Mouse (Mus musculus) myocyte (in vitro differentiated cells): ENCODE data around the gene Lemd1. TPM values are rescaled to one million over a fixed set of nuclear protein-coding genes. Genes with fewer than 3 reads are reported as not detected.

ENCODE experiments used
- H3K27me3 ChIP-seq: one replicate; pipeline ENCODE4 v1.6.1; 2011; ENCODE audit not compliant: control insufficient read depth, insufficient read depth, insufficient read length
- H3K36me3 ChIP-seq: one replicate; pipeline ENCODE4 v1.6.1; 2011; ENCODE audit not compliant: control insufficient read depth, insufficient read depth
- H3K4me2 ChIP-seq: one replicate; pipeline ENCODE4 v1.6.1; 2011; ENCODE audit warnings: low read depth, control low read depth
- H3K4me3 ChIP-seq: one replicate; pipeline ENCODE4 v1.5.1; 2011; ENCODE audit warnings: mild to moderate bottlenecking, control low read depth, moderate library complexity
- H3K79me2 ChIP-seq: one replicate; pipeline ENCODE4 v1.6.1; 2011; ENCODE audit not compliant: control insufficient read depth, insufficient read depth
- H3ac ChIP-seq: one replicate; pipeline ENCODE4 v1.6.1; 2011; ENCODE audit not compliant: control insufficient read depth, insufficient read length
- CEBPB ChIP-seq: IDR thresholded peaks from 2 replicates; pipeline ENCODE4 v1.6.1; 2011; ENCODE audit warnings: mild to moderate bottlenecking, moderate library complexity; ENCODE audit not compliant: poor library complexity, insufficient read depth, severe bottlenecking
- E2F4 ChIP-seq: IDR thresholded peaks from one replicate; pipeline ENCODE4 v1.6.1; 2011; ENCODE audit warnings: mild to moderate bottlenecking, control low read depth, moderate library complexity; ENCODE audit not compliant: insufficient read depth
- MAX ChIP-seq: IDR thresholded peaks from one replicate; pipeline ENCODE4 v1.6.1; 2011; ENCODE audit warnings: low read depth, mild to moderate bottlenecking, control low read depth
- MYOD1 ChIP-seq, 3 experiments: IDR thresholded peaks; one replicate each; pipeline ENCODE4 v1.6.1; 2011; ENCODE audit warnings: control low read depth in 2 of 3, low read depth in 2 of 3, mild to moderate bottlenecking in 2 of 3, moderate library complexity in 1 of 3; ENCODE audit not compliant: insufficient read length in 2 of 3, control insufficient read depth in 1 of 3
- MYOG ChIP-seq, 3 experiments: IDR thresholded peaks; one replicate each; pipeline ENCODE4 v1.6.1; 2011; ENCODE audit warnings: control low read depth in 2 of 3, low read depth in 2 of 3, mild to moderate bottlenecking in 2 of 3; ENCODE audit not compliant: insufficient read length in 2 of 3, control insufficient read depth in 1 of 3, insufficient read depth in 1 of 3
- POLR2A ChIP-seq: IDR thresholded peaks from one replicate; pipeline ENCODE4 v1.6.1; 2011; ENCODE audit warnings: low read depth, mild to moderate bottlenecking, control low read depth, moderate library complexity; ENCODE audit not compliant: insufficient read length
- POLR2AphosphoS2 ChIP-seq: IDR thresholded peaks from one replicate; pipeline ENCODE4 v1.6.1; 2011; ENCODE audit warnings: low read depth, control low read depth; ENCODE audit not compliant: insufficient read length
- REST ChIP-seq: IDR thresholded peaks from one replicate; pipeline ENCODE4 v1.6.1; 2011; ENCODE audit warnings: mild to moderate bottlenecking, control low read depth, moderate library complexity; ENCODE audit not compliant: insufficient read depth, insufficient read length
- SRF ChIP-seq: IDR thresholded peaks from one replicate; pipeline ENCODE4 v1.6.1; 2011; ENCODE audit warnings: low read depth; ENCODE audit not compliant: control insufficient read depth, insufficient read length
- TCF12 ChIP-seq: IDR thresholded peaks from one replicate; pipeline ENCODE4 v1.6.1; 2011; ENCODE audit warnings: mild to moderate bottlenecking, control low read depth; ENCODE audit not compliant: poor library complexity, insufficient read depth, severe bottlenecking
- TCF3 ChIP-seq: IDR thresholded peaks from one replicate; pipeline ENCODE4 v1.6.1; 2011; ENCODE audit warnings: low read depth, control low read depth; ENCODE audit not compliant: insufficient read length
- USF1 ChIP-seq: IDR thresholded peaks from one replicate; pipeline ENCODE4 v1.6.1; 2011; ENCODE audit warnings: low read depth, mild to moderate bottlenecking, control low read depth, moderate library complexity
- polyA plus RNA-seq: library from polyadenylated mRNA; unstranded; fragments of >200 nt; fragmentation: generic; extraction: Trizol; gene quantifications from one replicate; pipeline ENCODE4 v1.2.1, GENCODE M21; 2012; ENCODE audit warnings: missing spikeins

Gene Lemd1
- polyA plus RNA-seq, 1 experiment: 0.49 TPM

DNA sequence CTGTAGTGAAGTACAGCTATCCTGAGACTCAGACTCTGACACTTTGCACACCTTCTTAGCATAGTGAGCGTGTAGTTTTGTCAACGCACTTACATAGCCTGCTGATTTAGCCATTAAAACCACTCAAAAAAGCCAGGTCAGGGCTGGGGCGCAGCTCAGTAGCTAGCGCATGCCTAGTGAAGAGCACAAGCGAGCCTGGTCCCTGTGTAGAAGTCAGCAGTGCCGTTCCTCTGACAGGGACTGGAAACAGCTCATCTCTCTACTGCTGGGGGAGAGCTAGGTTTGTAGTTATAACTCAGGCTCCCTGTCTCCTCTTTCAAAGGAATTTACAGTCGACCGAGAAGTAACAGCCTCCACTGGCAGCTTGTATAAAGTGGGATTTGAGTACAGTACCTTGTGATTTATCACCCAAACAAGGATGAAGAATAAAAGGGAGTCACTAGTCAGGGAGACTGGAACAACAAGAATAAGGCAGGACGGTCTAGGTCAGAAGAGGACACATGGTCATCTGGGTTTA, 43.6 kb downstream of the Lemd1 start:
- TF ChIP-seq MAX (no peak), E2F4 (no peak), TCF3 (no peak), SRF (no peak), CEBPB (no peak), USF1 (no peak)
- no peak overlapping the region for H3ac ChIP-seq
- no peaks in the 10 kb centered on the region for H3K79me2 ChIP-seq
- H3K4me2 ChIP-seq: no peak overlapping the region
- no peaks in the 10 kb centered on the region for H3K36me3 ChIP-seq
- no peaks in the 10 kb centered on the region for H3K27me3 ChIP-seq
- no peak overlapping the region for H3K4me3 ChIP-seq

DNA sequence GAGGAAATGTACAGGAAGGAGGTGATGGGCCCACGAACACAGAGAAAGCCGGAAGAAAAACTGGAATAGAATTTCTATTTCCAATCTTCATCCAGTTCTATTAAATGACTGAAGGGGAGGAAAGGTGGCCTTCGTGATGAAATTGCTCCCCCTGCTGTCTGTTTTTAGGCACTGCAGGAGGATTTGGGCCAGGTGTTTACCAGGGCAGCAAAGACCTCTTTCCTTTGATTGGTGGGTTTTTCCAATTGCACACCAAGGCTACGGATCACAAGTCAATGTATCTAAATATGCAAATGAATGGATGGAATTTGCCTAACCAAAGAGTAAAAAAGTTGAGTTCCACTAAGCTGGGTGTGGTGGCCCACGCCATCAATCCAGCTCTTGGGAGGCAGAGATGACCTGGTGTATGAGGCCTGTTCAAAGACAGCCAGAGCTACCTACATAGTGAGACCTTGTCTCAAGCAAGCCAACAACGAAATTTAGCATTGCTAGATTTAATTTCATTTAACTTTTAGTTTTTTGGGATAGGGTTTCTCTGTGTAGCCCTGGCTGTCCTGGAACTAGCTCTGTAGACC, 46.4 kb downstream of the Lemd1 start:
- Histone ChIP-seq H3K36me3 (no peaks in the 10 kb centered on the region), H3K27me3 (no peaks in the 10 kb centered on the region), H3K4me2 (no peak overlapping the region), H3K79me2 (no peaks in the 10 kb centered on the region), H3K4me3 (no peak overlapping the region), H3ac (no peak overlapping the region)
- TF ChIP-seq TCF3 (no peak), TCF12 (no peak), POLR2AphosphoS2 (no peak), MYOG (IDR thresholded peaks at IDR 0.05; ENCODE audit: control insufficient read depth in 1 of 3, insufficient read depth in 1 of 3, insufficient read length in 2 of 3, low read depth in 2 of 3) (no peak), SRF (no peak), MYOD1 (IDR thresholded peaks at IDR 0.05; ENCODE audit: control insufficient read depth in 1 of 3, insufficient read length in 2 of 3, low read depth in 2 of 3) (no peak), USF1 (no peak), REST (no peak), E2F4 (no peak), CEBPB (no peak), POLR2A (no peak), MAX (no peak)

DNA sequence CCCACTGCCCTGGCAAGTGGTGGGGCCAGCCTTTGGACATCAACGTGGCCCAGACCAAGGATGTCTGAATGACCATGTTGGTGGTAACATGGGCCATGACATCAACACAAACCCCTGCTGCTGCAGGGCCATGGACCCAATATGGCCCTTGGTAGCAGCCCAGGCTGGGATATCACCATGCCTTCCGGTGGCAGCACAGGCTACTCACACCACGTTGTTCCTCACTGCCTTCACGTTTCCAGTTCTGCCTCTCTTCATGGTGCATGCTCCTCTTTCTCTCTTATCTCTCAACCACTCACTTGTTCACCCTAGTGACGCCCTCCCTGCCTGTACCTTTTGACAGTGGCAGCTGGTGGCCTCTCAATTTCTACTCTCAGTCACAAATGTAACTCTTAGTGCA, 53.8 kb downstream of the Lemd1 start:
- H3K27me3 ChIP-seq: no peaks in the 10 kb centered on the region
- no peak overlapping the region for H3K4me2 ChIP-seq
- no peaks in the 10 kb centered on the region for H3K79me2 ChIP-seq
- no peak overlapping the region for H3K4me3 ChIP-seq
- no peak overlapping the region for H3ac ChIP-seq
- H3K36me3 ChIP-seq: no peaks in the 10 kb centered on the region
- TF ChIP-seq TCF12: no peak
- no peak for TF ChIP-seq REST

DNA sequence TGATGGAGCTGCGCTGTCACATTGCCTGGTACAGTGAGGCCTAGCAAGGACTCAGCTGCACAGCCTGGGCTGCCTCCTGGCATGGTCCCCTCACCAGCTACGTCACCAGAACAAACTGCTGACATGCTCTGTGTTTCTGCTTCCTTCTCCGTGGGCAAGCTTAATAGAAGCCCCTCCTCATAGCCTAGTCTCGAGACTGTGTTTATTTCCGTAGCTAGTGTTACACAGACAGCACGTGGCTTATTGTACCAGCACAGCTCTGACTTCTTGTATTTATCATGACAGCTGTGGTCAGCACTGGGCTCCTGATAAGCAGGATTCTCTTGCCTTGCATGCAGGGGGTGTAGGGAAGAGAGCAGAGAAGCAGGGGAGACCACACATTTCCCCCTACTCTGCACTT, 54.9 kb downstream of the Lemd1 start:
- H3K27me3 ChIP-seq: no peaks in the 10 kb centered on the region
- no peak overlapping the region for H3ac ChIP-seq
- peak in 1 of 3 experiments; percentile 8 for TF ChIP-seq MYOD1 (IDR thresholded peaks at IDR 0.05; ENCODE audit: control insufficient read depth in 1 of 3, insufficient read length in 2 of 3, low read depth in 2 of 3)
- TF ChIP-seq REST: no peak
- no peak overlapping the region for H3K4me3 ChIP-seq
- no peaks in the 10 kb centered on the region for H3K36me3 ChIP-seq
- no peak overlapping the region for H3K4me2 ChIP-seq
- H3K79me2 ChIP-seq: no peaks in the 10 kb centered on the region

DNA sequence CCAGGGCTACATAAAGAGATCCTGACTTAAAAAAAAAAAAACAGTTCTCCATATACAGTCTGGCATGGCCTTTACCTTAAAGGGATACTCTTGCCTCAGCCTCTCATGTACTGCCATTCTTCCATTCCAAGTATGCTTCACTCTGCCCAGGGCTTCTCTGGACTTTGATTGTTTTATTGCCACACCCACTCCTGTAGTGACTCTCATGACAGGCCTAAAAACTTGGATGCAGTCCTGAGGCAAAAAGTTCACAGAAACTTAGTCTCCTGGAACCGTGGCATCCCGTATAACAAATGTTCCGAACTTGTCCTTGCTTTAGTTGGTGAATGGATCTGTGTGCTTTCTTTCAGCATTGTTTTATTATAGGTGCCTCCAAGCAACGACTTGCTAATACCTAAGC, 55.4 kb downstream of the Lemd1 start:
- Histone ChIP-seq H3K4me3 (no peak overlapping the region), H3K27me3 (no peaks in the 10 kb centered on the region), H3ac (no peak overlapping the region), H3K79me2 (no peaks in the 10 kb centered on the region), H3K36me3 (no peaks in the 10 kb centered on the region), H3K4me2 (no peak overlapping the region)
- TF ChIP-seq POLR2AphosphoS2: no peak
- no peak for TF ChIP-seq TCF12
- TF ChIP-seq MAX: no peak
- no peak for TF ChIP-seq MYOG (IDR thresholded peaks at IDR 0.05; ENCODE audit: control insufficient read depth in 1 of 3, insufficient read depth in 1 of 3, insufficient read length in 2 of 3, low read depth in 2 of 3)
- no peak for TF ChIP-seq SRF
- TF ChIP-seq MYOD1 (IDR thresholded peaks at IDR 0.05; ENCODE audit: control insufficient read depth in 1 of 3, insufficient read length in 2 of 3, low read depth in 2 of 3): no peak
- TF ChIP-seq TCF3: no peak
- TF ChIP-seq E2F4: no peak
- no peak for TF ChIP-seq POLR2A
- no peak for TF ChIP-seq USF1
- no peak for TF ChIP-seq CEBPB
